Mouse (Mus musculus) myocyte (in vitro differentiated cells): ENCODE measurements at regions not wholly inside any gene's neighbourhood (a gene's known extent, or its start where the extent isn't known, plus 50 kb on each side); places are given as distances from the start of the nearest gene placed in this dataset.

Experiments
- POLR2A ChIP-seq: IDR thresholded peaks from one replicate; pipeline ENCODE4 v1.6.1; 2011; ENCODE audit warnings: low read depth, mild to moderate bottlenecking, control low read depth, moderate library complexity; ENCODE audit not compliant: insufficient read length
- USF1 ChIP-seq: IDR thresholded peaks from one replicate; pipeline ENCODE4 v1.6.1; 2011; ENCODE audit warnings: low read depth, mild to moderate bottlenecking, control low read depth, moderate library complexity

GRCm38 (mm10) chr16:24198291-24198690, 195.0 kb upstream of the Lpp start:
- no peak for TF ChIP-seq POLR2A
- no peak for TF ChIP-seq USF1
